Mouse (Mus musculus) c-Kit-positive CD71-negative TER-119-negative erythroid progenitor cells, embryonic 14.5 days (primary cell): ENCODE measurements around the gene Eif6.
"Not testable (repeated sequence)": the region's sequence is repeated elsewhere in the genome, so short reads cannot be mapped to it uniquely, and the experiment has no call there.

Experiments
- DNase-seq: peaks from one replicate; pipeline ENCODE4 v3.0.0-alpha.2; 2013; ENCODE audit warnings: low read depth

The Eif6 gene

DNA sequence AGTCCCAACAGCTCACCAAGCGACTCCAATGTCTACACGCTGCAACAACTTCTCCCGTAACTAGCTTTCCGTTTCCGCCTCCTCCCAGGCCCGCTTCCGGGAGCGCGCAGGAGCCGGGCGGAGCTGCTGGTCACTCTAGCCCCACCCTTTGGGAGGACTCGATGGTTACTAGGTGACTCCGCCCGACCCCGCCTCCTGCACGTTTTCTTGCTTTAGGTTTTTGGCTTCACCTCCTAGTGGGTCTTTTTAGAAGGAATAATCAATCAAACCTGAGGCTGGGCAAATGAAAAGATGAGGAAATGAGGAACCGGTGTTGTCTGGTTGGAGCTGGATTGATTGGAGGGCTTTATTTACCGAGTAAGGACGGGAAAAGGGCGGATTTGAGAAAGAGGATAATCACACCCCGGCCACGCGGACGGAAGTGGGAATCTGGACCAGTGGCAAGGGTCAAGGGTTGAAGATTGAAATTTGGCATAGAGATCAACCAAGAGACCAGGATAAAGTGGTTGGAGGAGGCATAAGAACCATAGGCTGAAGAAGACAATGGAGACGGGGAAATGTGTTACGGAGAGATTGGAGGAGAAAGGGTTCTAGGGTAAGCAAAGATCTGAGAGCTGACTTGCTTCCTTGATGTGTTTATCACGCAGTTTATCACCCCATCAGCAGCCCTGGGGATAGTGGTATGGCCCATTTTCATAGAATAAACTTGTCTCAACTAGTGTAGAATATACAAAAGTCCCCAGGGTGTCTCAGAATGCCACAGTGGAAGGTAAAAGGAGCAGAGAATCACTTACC, at the start of gene Eif6:
TSS of gene Eif6 (minus strand) at position 296 of the 795 bp plus-strand sequence.
- DNase-seq = peak; percentile 85

- DNase-seq = no peak
These were observed 46.9 kb upstream of the Eif6 start for GRCm38 (mm10) chr2:155873636-155874035.

DNA sequence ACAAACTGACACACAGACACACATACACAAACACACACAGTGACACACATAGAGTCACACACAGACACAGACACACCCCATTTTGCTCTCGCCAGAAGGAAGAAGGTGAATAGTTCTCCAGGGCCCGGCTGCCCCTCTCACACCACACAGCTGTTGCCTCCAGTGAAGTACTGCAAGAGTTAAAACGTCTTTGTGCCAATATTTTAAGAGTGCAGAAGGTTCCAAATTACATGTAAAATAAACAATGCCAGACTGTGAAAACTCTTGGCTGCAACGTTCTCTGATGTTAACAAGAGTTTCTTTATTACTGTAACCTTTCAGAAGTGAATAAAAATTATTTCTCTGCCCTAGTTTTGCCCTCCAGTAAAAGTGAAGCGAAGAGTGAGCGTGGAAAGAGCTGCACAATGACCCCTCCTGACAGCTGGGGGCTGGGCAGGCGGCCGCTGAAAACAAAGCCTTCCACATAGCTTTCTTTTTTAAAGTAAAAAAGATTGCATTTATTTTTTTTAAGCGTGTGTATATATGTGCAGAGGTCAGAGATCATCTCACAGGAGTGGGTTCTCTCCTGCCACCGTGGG, 46.3 kb upstream of the Eif6 start:
- DNase-seq = no peak

GRCm38 (mm10) chr2:155872486-155872885, 45.8 kb upstream of the Eif6 start:
- no peak for DNase-seq

DNA sequence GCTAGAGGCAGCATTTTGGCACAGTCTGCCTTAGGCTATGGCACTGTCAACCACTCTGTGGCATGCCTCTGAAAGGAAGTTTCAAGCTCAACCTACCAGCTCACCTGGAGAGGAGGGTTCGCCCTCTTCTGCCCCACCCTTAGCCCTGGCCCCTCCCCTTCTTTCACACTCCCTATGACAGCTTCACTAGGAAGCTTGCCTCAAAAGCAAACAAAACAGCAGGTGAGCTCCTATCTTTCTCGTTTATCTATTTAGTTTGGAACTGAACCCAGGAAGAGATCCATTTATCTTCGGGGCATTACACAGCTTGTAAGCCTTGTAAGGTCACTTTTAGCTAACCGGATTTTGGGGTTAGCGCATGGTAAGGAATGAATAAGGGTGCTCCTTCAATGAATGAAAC, 43.0 kb upstream of the Eif6 start:
- no peak for DNase-seq

GRCm38 (mm10) chr2:155868320-155868719, 41.6 kb upstream of the Eif6 start:
- DNase-seq = no peak

- DNase-seq = no peak
These were observed 36.7 kb upstream of the Eif6 start for GRCm38 (mm10) chr2:155863301-155863867.

GRCm38 (mm10) chr2:155862573-155863300, 36.0 kb upstream of the Eif6 start:
- no peak for DNase-seq

DNA sequence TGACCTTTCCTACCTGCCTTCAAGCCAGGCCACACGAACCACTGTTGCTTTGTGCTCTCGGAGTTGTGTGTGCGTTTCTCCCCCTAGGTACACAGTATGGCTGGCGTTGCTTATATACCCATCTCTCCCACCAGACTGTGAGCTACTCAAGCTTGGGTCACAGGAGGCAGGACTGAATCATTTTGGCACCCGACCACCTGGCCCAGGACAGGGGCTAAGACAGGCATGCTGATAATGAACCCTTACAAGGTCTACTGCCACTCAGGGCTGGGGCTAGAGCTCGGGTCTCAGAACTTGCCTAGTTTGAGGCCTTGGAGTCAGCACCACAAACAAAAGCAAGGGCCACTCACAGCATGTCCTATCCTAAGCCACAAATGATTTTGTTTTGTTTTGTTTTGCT, 34.9 kb upstream of the Eif6 start:
- no peak for DNase-seq

- no peak for DNase-seq
These were observed 33.4 kb upstream of the Eif6 start for GRCm38 (mm10) chr2:155860102-155860501.

GRCm38 (mm10) chr2:155852536-155852935, 25.8 kb upstream of the Eif6 start:
- no peak for DNase-seq

GRCm38 (mm10) chr2:155850120-155850519, 23.4 kb upstream of the Eif6 start:
- DNase-seq = no peak

GRCm38 (mm10) chr2:155849464-155849863, 22.7 kb upstream of the Eif6 start:
- no peak for DNase-seq

DNA sequence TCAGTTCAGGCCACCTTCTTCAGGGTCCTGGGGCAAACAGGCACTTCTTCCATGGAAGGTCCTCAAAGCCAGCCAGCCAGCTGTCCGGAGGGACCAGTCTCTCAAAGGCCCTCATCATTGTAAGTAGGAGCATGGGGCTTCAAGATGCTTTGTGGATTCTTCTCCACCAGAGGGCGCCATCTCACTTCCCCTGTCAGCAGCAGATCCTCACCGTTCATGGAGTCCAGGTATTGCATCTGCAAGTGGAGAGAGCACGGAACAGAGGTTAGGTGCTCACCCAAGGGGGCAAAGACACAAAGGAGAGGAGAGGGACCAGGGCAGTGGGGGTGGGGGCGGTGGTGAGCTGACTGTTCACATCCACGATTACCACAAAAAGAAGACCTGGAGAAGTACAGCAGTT, 21.6 kb upstream of the Eif6 start:
- peak; percentile 69 for DNase-seq

DNA sequence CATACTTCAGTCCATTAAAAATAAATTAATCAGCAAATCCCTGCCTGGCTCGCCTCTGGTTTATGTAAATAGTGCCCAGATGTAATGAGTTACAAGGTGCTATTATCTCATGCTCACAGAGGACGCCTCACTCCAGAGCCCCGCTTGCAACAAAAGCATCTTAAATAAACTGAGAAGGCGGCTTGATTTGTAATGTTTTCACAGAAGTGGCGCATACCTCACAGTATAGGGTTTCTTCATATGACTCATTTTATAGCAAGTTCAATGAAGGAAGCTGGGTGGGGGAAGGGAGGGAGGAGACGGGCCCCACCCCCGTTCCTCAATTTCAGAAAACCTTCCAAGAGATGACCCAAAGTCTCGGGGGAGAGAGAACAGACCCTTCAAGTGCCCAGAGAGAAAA, 20.2 kb upstream of the Eif6 start:
- no peak for DNase-seq

DNA sequence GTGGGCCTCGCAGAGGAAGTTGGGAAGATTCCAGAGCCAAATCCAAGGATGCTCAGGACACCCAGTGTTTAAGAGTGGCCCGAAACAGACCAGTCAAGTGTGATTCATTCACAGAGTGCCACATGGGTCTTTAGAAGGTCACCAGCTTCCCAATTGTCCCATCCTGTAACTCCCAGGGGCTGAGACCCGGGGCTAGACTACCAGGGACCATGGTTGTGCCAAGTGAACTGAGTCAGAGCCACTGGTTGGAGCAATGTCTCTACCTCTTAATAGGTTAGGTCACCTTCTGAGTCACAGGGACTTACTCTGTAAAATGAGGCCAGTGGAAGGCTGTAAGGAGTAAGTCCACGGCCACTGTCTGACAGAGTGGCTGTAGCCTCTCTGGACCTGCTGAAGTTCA, 12.2 kb upstream of the Eif6 start:
- no peak for DNase-seq

GRCm38 (mm10) chr2:155837961-155838360, 11.2 kb upstream of the Eif6 start:
- no peak for DNase-seq

DNA sequence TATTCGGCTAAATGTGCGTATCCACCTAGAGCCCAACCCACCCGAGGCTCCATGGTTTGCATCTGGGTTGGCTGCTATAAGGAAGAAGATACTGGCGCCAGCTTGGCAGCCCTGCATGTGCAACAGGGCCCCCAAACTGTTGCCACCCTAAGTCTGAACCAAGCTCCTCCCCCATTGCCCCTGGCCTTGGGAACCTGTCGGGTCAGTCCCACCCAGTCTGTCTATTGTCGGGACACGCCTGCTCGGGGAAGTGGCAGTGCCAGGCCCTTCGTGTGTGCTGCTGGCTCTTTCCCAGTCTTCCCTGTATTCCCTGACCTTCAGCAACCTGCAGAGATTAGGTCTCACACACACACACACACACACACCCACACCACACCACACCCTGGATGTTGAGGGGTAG, 8.0 kb upstream of the Eif6 start, which contains the start of gene Fam83c:
TSS of gene Fam83c (minus strand) at position 123 of the 400 bp plus-strand sequence.
- DNase-seq = no peak

- DNase-seq = not testable (repeated sequence)
These were observed 5.4 kb upstream of the Eif6 start for GRCm38 (mm10) chr2:155832087-155832486.

DNA sequence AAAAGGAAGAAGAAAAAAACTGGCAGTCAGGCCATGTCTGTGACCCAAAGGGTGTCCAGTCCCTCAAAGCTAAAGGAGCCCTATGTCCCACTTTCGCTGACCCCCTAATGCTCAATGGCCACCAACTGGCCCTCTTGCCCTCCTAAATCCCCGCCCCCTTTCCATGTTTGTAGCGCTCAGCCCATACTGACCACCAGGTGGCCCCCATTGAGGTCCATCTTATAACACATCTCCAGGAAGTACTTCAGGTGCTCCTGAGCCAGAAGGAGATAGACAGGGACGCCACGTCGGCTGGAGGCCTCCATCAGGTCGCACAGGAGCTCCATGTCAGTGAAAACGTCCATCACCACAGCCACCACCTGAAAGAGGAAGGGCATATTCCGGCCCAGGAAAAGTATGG, 4.6 kb upstream of the Eif6 start:
- DNase-seq = no peak

DNA sequence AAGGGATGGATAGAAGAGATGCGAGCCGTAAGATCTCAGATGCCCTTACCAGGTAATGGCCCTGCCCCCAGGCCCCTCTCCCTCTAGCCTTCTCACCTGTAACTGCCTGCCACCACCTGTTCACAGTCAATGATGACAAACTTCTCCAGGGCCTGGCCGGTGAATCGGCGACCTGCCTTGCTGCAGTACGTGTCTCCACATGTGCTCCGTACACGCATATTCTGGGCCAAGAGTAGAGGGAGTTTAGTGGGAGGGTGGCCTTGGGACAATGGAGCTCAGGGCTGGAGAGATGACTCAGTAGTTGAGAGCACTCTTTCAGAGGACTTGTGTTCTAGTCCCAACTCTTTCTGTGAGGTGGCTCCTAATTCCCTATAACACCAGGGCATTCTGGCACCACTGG, 4.1 kb upstream of the Eif6 start:
- no peak for DNase-seq

GRCm38 (mm10) chr2:155825904-155826629, 658 bp downstream of the Eif6 start:
- peak; percentile 25 for DNase-seq
